Mouse (Mus musculus): ENCODE data around the gene Furin. TPM values are rescaled to one million over a fixed set of nuclear protein-coding genes. Genes with fewer than 3 reads are reported as not detected.

Furin gene
- total and polyA plus RNA-seq, 3 experiments: 13.7 to 32.3 TPM; not detected in 1

- Histone ChIP-seq H3K9ac (ENCODE audit: control insufficient read depth, low read depth, low read length, poor library complexity, severe bottlenecking) (no peak overlapping the region), H3K36me3 (ENCODE audit: control insufficient read depth in 1 of 2, insufficient read depth in 2 of 2, low read length in 2 of 2) (peaks cover 0 to 18% of the 10 kb centered on the region in 2 experiments; a peak in 2 of 4 replicates), H3K4me1 (ENCODE audit: control insufficient read depth in 1 of 2, insufficient read depth in 2 of 2, low read length in 2 of 2) (peaks cover 14 to 31% of the 10 kb centered on the region in 2 experiments), H3K27ac (ENCODE audit: control insufficient read depth, low read depth, low read length) (0 out of 2 replicates have a peak overlapping the region, but pooled peaks have one; percentile 2), H3K27me3 (ENCODE audit: control insufficient read depth in 1 of 2, insufficient read depth in 2 of 2, low read length in 2 of 2) (no peaks in the 10 kb centered on the region), H3K4me3 (ENCODE audit: control insufficient read depth in 1 of 2, insufficient read depth in 1 of 2, low read depth in 2 of 2, low read length in 2 of 2) (no peak overlapping the region), H3K9me3 (replicated peaks; ENCODE audit: insufficient read depth, low read length) (no peaks in the 10 kb centered on the region), H3K79me2 (ENCODE audit: control insufficient read depth, insufficient read depth, low read length, poor library complexity) (no peaks in the 10 kb centered on the region)
- peak; percentile 57 for DNase-seq (ENCODE audit: low read depth, low spot score)
- no peak for TF ChIP-seq CHD1 (IDR thresholded peaks at IDR 0.05; ENCODE audit: low read depth, low read length)
- TF ChIP-seq SIN3A (IDR thresholded peaks at IDR 0.05; ENCODE audit: low read length): no peak
- TF ChIP-seq USF1 (IDR thresholded peaks at IDR 0.05; ENCODE audit: low read depth, low read length): no peak
- no peak for TF ChIP-seq POLR2AphosphoS2 (IDR thresholded peaks at IDR 0.05; ENCODE audit: low read length)
- no peak for TF ChIP-seq SMC3 (IDR thresholded peaks at IDR 0.05; ENCODE audit: low read depth, low read length)
- 0 out of 2 replicates have a peak, but pooled peaks have one; percentile 6 for TF ChIP-seq ETS1 (IDR thresholded peaks at IDR 0.05; ENCODE audit: low read depth, low read length)
- peak; percentile 31; the same call in 1 of the 2 replicates for TF ChIP-seq GATA1 (IDR thresholded peaks at IDR 0.05; ENCODE audit: low read depth, low read length)
- no peak for TF ChIP-seq RAD21 (IDR thresholded peaks at IDR 0.05; ENCODE audit: low read depth, low read length)
- TF ChIP-seq EP300 (IDR thresholded peaks at IDR 0.05; ENCODE audit: low read depth in 1 of 2, low read length in 2 of 2): peak in 1 of 2 experiments; percentile 14; a peak in 1 of 4 replicates
These were observed 30.4 kb upstream of the Furin start for GRCm38 (mm10) chr7:80435594-80435993.

GRCm38 (mm10) chr7:80429661-80430060, 24.4 kb upstream of the Furin start:
- no peak for DNase-seq (ENCODE audit: low read depth, low spot score)
- Histone ChIP-seq H3K27me3 (ENCODE audit: control insufficient read depth in 1 of 2, insufficient read depth in 2 of 2, low read length in 2 of 2) (no peaks in the 10 kb centered on the region), H3K27ac (ENCODE audit: control insufficient read depth, low read depth, low read length) (no peak overlapping the region), H3K79me2 (ENCODE audit: control insufficient read depth, insufficient read depth, low read length, poor library complexity) (no peaks in the 10 kb centered on the region), H3K36me3 (ENCODE audit: control insufficient read depth in 1 of 2, insufficient read depth in 2 of 2, low read length in 2 of 2) (peaks cover 0 to 6% of the 10 kb centered on the region in 2 experiments; a peak in 2 of 4 replicates), H3K4me3 (ENCODE audit: control insufficient read depth in 1 of 2, insufficient read depth in 1 of 2, low read depth in 2 of 2, low read length in 2 of 2) (no peak overlapping the region), H3K9me3 (replicated peaks; ENCODE audit: insufficient read depth, low read length) (no peaks in the 10 kb centered on the region), H3K4me1 (ENCODE audit: control insufficient read depth in 1 of 2, insufficient read depth in 2 of 2, low read length in 2 of 2) (peaks cover 3 to 16% of the 10 kb centered on the region in 2 experiments), H3K9ac (ENCODE audit: control insufficient read depth, low read depth, low read length, poor library complexity, severe bottlenecking) (no peak overlapping the region)
- no peak for TF ChIP-seq MXI1 (IDR thresholded peaks at IDR 0.05; ENCODE audit: low read depth, low read length)
- TF ChIP-seq GABPA (IDR thresholded peaks at IDR 0.05; ENCODE audit: low read depth, low read length): no peak
- TF ChIP-seq SIN3A (IDR thresholded peaks at IDR 0.05; ENCODE audit: low read length): no peak
- TF ChIP-seq MEF2A (IDR thresholded peaks at IDR 0.05; ENCODE audit: extremely low read depth, insufficient replicate concordance, low read depth, low read length, poor library complexity, severe bottlenecking): no peak
- no peak for TF ChIP-seq RCOR1 (IDR thresholded peaks at IDR 0.05; ENCODE audit: low read depth, low read length)
- TF ChIP-seq SMC3 (IDR thresholded peaks at IDR 0.05; ENCODE audit: low read depth, low read length): no peak
- TF ChIP-seq MAZ (IDR thresholded peaks at IDR 0.05; ENCODE audit: low read depth, low read length): no peak
- no peak for TF ChIP-seq POLR2AphosphoS2 (IDR thresholded peaks at IDR 0.05; ENCODE audit: low read length)
- no peak for TF ChIP-seq ELF1 (IDR thresholded peaks at IDR 0.05; ENCODE audit: low read depth, low read length)
- no peak for TF ChIP-seq GATA1 (IDR thresholded peaks at IDR 0.05; ENCODE audit: low read depth, low read length)
- no peak for TF ChIP-seq CHD2 (IDR thresholded peaks at IDR 0.05; ENCODE audit: low read length)
- TF ChIP-seq NELFE (IDR thresholded peaks at IDR 0.05; ENCODE audit: low read depth, low read length): no peak
- no peak for TF ChIP-seq TAL1 (IDR thresholded peaks at IDR 0.05; ENCODE audit: low read length)
- TF ChIP-seq ZKSCAN1 (IDR thresholded peaks at IDR 0.05; ENCODE audit: low read depth, low read length): no peak
- TF ChIP-seq HCFC1 (IDR thresholded peaks at IDR 0.05; ENCODE audit: low read depth, low read length): no peak

Data from MEL (cell line).